Mouse (Mus musculus) urinary bladder, postnatal 14 days (tissue): ENCODE results near the gene Sash3.

Experiments used
- DNase-seq: peaks from one replicate; pipeline ENCODE4 v3.0.0; 2021; ENCODE audit warnings: low spot score

Sash3 gene

GRCm38 (mm10) chrX:48146262-48146661, at the start of gene Sash3:
TSS of gene Sash3 (plus strand) at chrX:48146436.
- no peak for DNase-seq

- no peak for DNase-seq
Measured at GRCm38 (mm10) chrX:48096580-48096979, 49.7 kb upstream of the Sash3 start.

- DNase-seq: no peak
Measured at GRCm38 (mm10) chrX:48098470-48099129, 47.6 kb upstream of the Sash3 start.

DNA sequence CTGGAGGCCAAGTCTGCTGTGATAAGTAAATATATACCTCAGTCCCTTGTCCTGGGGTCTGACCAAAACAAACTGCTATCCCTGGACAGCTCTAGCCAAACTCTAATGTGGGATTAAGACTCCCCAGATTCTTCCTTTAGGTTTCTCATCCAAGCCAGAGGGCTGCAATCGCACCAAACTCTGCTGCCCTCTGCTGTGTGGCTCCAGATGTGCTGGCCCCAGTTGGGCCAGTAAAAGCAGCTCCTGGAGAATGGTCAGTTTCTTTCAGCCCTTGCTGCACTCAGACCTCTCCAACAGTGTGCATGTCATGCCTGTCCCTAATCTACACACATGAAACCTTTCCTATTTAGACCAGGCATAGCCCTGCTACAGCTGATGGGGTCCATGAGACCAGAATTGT, 46.4 kb upstream of the Sash3 start:
- no peak for DNase-seq

- DNase-seq: no peak
Measured at GRCm38 (mm10) chrX:48103256-48103655, 43.0 kb upstream of the Sash3 start.

GRCm38 (mm10) chrX:48104736-48105441, 41.3 kb upstream of the Sash3 start:
- no peak for DNase-seq

- no peak for DNase-seq
Measured at GRCm38 (mm10) chrX:48106226-48106625, 40.0 kb upstream of the Sash3 start.

DNA sequence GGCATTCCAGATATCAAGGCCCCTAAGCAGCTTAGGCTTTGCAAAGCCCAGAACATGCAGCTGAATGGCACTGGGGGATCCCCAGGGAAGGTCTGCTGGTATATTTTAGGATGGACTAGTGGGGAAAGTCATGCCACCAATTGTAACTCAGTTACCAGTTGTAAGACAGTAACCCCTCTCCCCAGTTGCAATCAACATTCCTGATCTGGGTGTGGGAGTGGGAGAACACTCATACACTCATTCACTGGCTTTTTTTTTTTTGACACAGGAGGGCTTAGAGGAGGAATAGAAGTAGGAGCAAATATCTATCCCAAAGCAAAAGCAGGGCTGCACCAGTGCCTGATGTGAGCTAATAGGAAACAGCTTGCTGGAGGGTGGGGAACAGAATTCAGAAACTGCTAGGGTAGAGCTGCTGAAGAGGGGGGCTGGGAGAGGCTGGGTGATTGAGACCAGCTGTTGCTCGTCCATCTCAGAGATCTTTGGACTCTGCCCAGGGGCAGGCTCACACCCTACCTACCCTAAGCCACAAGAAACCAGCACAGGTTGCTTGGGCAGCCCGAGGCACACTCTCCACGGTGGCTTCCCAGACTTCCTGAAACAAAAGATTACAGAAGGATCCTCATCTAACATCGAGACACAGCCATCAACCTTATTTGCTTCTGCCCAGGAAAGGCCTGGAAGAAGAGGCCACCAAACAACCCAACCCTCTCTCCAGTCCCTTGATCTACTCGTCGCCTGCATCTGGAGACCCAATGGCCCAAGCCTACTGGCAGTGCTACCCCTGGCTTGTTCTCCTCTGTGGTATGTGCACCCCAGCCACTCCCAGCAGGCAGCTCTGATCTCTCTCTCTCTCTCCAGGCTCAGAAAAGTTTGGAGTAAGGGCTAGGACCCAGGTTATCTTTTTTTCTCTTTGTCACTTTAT, 37.6 kb upstream of the Sash3 start, which contains the start of gene Xpnpep2:
TSS of gene Xpnpep2 (plus strand) at position 332 of the 922 bp plus-strand sequence.
- DNase-seq: peak; percentile 5

- DNase-seq: no peak
Measured at GRCm38 (mm10) chrX:48109316-48109655, 37.0 kb upstream of the Sash3 start.

DNA sequence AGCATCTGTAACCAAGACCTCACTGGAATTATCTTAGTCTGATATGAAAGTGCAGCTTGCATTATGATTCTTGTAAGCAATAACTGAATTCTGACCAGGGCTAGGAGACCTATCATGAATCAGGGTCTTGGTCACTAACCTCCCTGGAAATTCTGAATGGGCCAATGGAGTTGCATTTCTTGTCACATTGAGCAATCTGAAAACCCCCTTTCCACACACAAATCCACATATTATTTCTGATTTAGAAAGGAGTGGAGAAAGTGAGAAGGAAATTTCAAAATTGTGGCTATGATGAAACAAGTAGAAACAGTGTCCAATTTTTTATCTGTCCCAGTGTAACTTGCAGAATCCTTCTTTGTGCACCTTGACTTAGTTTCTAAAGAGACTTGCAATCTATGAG, 26.9 kb upstream of the Sash3 start:
- no peak for DNase-seq

- peak; percentile 59 for DNase-seq
Measured at GRCm38 (mm10) chrX:48124132-48125071, 21.8 kb upstream of the Sash3 start.

DNA sequence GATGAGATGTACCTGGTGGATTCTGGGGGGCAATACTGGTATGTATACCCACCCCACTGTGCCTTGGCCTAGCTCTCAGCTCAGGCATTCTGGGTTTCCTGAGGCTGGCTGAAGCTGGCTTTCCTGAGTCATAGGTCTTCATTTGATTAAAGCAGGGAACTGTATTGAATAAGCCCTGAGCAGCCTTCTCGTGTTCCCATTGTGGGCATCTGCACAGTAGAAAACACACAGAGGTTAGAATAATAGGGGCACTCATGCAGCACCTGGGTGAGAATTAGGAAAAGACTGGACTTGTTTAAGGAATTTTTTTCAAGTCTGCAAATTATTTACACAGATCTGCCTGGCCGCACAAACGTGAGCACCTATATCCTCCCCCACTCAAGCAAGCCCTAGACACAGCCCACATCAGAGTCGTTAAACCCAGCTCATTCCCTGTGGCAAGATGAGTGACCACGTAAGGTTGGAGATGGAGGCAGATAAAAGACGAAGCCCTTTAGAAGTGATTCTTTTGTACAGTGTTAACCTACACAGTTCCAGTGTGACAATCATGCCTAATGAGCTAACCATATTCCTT, 19.2 kb upstream of the Sash3 start:
- DNase-seq: no peak

DNA sequence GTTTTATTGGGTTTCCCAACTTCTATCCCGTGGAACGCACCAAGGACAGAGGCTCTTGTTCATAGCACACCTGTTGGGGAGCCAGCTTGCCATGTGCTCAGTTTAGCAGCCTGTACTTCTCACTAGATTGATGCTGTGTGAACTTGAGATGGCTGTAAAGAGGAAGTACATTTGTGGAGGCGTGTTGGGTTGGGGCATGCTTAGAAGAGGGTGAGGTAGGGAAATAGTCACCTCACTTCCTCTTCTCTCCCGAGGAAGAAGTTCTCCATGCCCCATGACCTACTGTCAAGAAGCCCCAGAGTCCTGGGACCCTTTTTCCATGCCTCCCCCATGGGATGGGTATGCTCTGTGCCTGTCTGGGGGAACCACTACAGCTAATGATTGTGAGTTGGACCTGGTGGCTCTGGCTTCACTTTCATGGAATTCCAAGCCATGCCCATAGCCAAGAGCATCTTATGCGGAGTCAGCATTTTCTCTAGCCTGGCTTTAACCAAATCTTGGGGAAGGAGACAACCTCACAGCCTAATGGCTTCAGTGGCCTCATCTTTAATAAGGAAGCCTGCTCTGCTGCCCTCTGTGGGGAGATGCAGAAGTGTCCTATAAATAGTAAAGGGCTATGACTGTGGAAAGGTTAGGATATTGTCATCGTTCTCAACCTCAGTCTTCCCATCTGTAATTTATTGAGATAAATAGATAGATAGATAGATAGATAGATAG, 18.6 kb upstream of the Sash3 start:
- DNase-seq: no peak

- no peak for DNase-seq
Measured at GRCm38 (mm10) chrX:48129167-48129566, 17.1 kb upstream of the Sash3 start.

DNA sequence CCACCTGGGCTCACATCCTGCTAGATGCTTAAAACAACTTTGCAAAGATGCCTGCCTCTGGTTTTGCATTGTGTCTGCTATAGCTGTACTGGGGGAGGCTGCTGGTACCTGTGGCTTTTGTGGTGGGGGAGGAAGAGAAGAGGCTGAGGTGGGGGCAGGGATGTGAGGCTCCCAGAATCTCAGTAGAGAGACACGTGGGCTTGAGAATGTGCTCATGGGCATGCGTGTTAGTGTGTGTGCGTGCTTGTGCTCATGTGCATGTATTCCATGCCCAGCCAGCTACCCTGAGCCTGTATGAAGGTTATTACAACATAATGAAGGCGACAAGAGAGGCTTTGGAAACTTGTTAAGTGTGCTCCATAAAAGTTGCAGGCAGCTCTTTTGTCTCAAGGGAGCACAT, 9.3 kb upstream of the Sash3 start:
- DNase-seq: no peak

- peak; percentile 28 for DNase-seq
Measured at GRCm38 (mm10) chrX:48138011-48138410, 8.2 kb upstream of the Sash3 start.

- no peak for DNase-seq
Measured at GRCm38 (mm10) chrX:48138539-48139275, 7.5 kb upstream of the Sash3 start.

DNA sequence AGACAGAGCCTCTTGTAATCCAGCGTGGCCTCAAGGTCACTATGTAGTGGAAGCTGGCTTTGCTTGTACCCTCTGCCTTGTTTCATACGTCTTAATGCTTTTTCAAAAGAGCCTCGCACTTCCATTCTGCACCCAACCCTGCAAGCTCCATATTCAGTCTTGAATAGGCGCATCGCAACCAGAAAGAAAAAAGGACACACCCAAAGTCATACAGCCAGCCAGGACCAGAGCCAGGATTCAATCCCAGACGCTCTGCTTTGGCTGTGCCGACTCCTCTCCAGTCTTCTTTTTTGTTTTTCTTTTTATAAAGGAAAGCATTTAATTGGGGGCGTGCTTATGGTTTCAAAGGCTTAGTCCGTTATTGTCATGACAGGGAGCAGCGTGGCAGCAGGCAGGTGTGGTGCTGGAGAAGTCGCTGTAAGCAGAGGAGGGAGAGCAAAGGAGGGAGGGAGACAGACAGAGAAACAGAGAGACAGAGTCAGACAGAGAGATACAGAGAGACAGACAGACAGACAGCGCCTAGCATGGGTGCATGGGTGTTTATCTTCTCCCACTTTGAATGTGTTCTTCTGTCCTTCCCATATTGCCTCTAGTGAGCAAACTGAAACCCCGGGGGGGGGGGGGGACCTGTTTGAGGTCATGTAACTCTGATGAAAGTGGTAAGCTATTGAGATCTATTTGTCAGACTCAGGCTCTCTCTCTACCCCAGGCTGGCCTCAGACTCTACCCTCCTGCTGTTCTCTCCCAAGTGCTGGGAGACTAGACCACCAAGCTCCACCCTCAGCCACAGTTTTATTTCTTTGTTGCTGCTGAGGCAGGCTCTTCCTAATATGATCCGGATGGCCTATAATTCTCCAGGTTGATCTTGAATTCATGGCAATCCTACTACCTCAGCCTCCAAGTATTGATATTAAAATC, 6.6 kb upstream of the Sash3 start:
- peak; percentile 11 for DNase-seq
